Mouse (Mus musculus) lung, embryonic 16.5 days (tissue): ENCODE data around the gene Pgm2. TPM values are rescaled to one million over a fixed set of nuclear protein-coding genes. Genes with fewer than 3 reads are reported as not detected.

Source experiments
- ATAC-seq: fragments of 200-750 bp; cut with Nextera tagmentation; 2 replicates; pipeline ENCODE4 v1.8.0; 2017; ENCODE audit warnings: low read depth, mild to moderate bottlenecking, moderate library complexity
- H3K27ac ChIP-seq: fragments of 300-500 bp; sonication (generic); 2 replicates; pipeline ENCODE4 v1.5.1; 2014; ENCODE audit warnings: mild to moderate bottlenecking, control low read depth, low read length
- H3K27me3 ChIP-seq: fragments of 300-500 bp; sonication (generic); 2 replicates; pipeline ENCODE4 v1.6.1; 2014; ENCODE audit warnings: low read depth, low read length, mixed read lengths; ENCODE audit not compliant: control insufficient read depth, insufficient read depth
- H3K36me3 ChIP-seq: fragments of 300-500 bp; sonication (generic); 2 replicates; pipeline ENCODE4 v1.6.1; 2014; ENCODE audit warnings: low read length; ENCODE audit not compliant: control insufficient read depth, insufficient read depth
- H3K4me1 ChIP-seq: fragments of 300-500 bp; sonication (generic); replicated peaks from 2 replicates; pipeline ENCODE4 v1.6.1; 2014; ENCODE audit warnings: low read length, mixed read lengths; ENCODE audit not compliant: control insufficient read depth, insufficient read depth
- H3K4me2 ChIP-seq: fragments of 300-500 bp; sonication (generic); 2 replicates; pipeline ENCODE4 v1.6.1; 2014; ENCODE audit warnings: low read depth, low read length, control low read depth
- H3K4me3 ChIP-seq: fragments of 300-500 bp; sonication (generic); 2 replicates; pipeline ENCODE4 v1.5.1; 2014; ENCODE audit warnings: mild to moderate bottlenecking, low read length, control low read depth
- H3K9ac ChIP-seq: fragments of 300-500 bp; sonication (generic); 2 replicates; pipeline ENCODE4 v1.6.1; 2014; ENCODE audit warnings: low read length, control low read depth
- H3K9me3 ChIP-seq: fragments of 300-500 bp; sonication (generic); 2 replicates; pipeline ENCODE4 v1.6.1; 2016; ENCODE audit warnings: low read length; ENCODE audit not compliant: control insufficient read depth
- WGBS: fragments of 180-500 bp; shearing (Covaris S2); extraction: QIAGEN DNeasy Blood & Tissue Kit; methylation state at CpG from one replicate; pipeline ENCODE4 v1.1.7; 2014; 5-methylcytosine and 5-hydroxymethylcytosine counted together
- polyA plus RNA-seq: library from polyadenylated mRNA; unstranded; fragments of >200 nt; fragmentation: Nextera tagmentation; extraction: Ambion mirVana; gene quantifications from 2 replicates; pipeline ENCODE4 v1.2.1, GENCODE M21; 2015

Gene Pgm2
- polyA plus RNA-seq, 1 experiment from 2014 or later, result 38.5 TPM

DNA sequence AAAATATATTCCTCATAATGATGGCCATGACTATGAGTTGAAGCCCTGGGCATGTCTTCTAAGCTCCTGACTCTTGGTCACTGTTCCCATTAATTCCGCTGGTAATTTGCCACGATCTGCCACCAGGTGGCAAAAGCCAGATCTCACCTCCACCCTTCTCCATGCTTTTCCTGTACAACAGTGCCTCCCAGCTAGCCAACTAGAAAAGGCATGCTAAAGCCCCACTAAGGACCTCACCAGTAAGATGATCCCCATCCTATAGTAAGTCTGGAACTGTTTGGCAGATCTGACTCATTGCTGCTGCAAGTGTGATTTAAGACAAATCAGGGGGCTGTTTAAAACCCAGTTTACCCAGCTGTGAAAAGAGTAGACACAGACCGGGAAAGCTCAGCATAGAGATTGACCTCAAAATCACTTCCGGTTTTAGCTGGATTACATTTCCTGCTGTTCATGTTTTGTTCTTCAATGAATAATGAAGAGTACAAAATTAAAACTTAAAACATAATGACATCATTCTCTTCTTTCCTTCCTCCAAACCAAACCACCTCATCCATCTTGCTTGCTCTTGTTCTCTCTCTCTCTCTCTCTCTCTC is 22.6 kb upstream of the Pgm2 start:
- Histone ChIP-seq H3K36me3 (no peaks in the 10 kb centered on the region), H3K4me3 (no peak overlapping the region), H3K4me2 (no peak overlapping the region), H3K9ac (no peak overlapping the region), H3K27me3 (no peaks in the 10 kb centered on the region), H3K4me1 (no peaks in the 10 kb centered on the region; the same call in 1 of the 2 replicates), H3K9me3 (no peaks in the 10 kb centered on the region), H3K27ac (no peak overlapping the region)
- peak; percentile 80 for ATAC-seq
- WGBS, result 15% methylated on average over 4 of the region's 4 CpGs

DNA sequence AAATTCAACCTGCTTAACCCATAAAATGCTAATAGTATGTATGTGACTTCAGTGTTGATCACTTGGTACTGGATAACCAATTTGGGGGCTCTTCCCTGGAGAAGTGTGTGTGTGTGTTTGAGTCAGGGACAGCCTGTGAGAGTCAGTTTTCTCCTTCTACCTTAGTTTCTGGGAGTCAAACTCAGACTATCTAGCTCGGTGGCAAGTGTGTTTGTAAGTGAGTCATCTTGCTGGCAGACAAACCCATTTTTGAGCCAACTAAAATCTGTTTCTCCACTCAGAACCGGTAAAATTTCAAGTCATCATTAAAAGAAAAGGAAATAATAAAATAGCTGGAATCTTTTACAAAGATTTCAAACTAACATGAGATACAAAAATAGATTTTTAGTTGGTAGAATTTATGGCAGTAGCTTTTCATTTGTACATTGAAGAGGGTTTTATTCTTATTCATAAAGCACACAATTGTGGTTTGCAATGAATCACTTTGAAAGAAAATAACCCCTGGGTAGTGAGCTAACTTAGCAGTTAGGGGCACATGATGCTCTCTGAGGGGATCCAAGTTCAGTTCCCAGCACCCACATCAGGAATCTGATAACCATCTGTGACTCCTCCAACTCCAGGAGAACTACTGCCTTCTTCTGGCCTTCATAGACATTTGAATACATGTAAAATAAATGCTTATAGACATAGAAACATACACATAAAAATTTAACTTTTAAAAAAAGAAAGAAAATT is 21.8 kb upstream of the Pgm2 start:
- no peaks in the 10 kb centered on the region for H3K9me3 ChIP-seq
- no peaks in the 10 kb centered on the region for H3K27me3 ChIP-seq
- H3K36me3 ChIP-seq, result no peaks in the 10 kb centered on the region
- no peak overlapping the region for H3K27ac ChIP-seq
- no peaks in the 10 kb centered on the region; the same call in 1 of the 2 replicates for H3K4me1 ChIP-seq
- ATAC-seq, result no peak
- no peak overlapping the region for H3K4me3 ChIP-seq
- WGBS, result 53% methylated on average over 2 of the region's 2 CpGs
- no peak overlapping the region for H3K9ac ChIP-seq
- no peak overlapping the region for H3K4me2 ChIP-seq

DNA sequence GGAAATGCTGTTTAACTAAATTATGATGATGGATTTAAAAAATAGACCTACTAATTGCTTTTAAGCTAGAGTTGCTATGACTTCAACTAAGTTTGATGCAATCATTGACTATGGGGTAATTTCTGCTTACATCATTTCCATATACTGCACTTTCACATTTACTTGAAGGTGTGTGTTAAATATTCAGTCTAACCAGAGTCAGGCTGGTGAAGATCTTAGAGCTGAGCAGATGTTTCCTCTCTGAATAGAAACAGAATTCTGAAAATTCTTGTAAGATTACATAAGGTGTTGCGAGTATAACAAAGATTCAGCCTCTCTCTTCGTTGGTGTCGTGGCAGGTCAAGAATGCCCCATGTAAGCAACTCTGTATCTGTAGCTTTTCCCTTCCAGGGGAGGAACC is 18.3 kb upstream of the Pgm2 start:
- H3K4me2 ChIP-seq, result no peak overlapping the region
- ATAC-seq, result no peak
- WGBS, result 73% methylated on average over 3 of the region's 3 CpGs

DNA sequence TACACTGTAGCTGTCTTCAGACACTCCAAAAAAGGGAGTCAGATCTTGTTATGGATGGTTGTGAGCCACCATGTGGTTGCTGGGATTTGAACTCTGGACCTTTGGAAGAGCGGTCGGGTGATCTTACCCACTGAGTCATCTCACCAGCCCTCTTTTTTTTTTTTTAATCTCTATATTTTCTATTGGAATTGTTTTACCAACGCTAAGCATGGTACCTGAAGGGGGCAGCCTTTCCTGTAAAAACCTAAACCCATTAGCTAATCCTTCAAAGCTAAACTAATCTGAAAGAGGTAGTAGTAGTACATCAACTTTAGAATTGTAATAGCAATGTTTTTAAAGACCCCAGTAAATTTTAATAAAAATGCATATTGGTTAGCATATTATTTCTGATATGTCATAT is 17.2 kb upstream of the Pgm2 start:
- Histone ChIP-seq H3K27me3 (no peaks in the 10 kb centered on the region), H3K36me3 (no peaks in the 10 kb centered on the region), H3K27ac (no peak overlapping the region), H3K9me3 (no peaks in the 10 kb centered on the region), H3K4me2 (no peak overlapping the region), H3K4me3 (no peak overlapping the region), H3K4me1 (no peaks in the 10 kb centered on the region), H3K9ac (no peak overlapping the region)
- 38% methylated on average over 3 of the region's 3 CpGs for WGBS
- ATAC-seq, result no peak

More for the DNA sequence above, 18.3 kb upstream of the Pgm2 start:
- Histone ChIP-seq H3K27me3 (no peaks in the 10 kb centered on the region), H3K9ac (no peak overlapping the region), H3K4me3 (no peak overlapping the region), H3K4me1 (no peaks in the 10 kb centered on the region; the same call in 1 of the 2 replicates), H3K9me3 (no peaks in the 10 kb centered on the region), H3K36me3 (no peaks in the 10 kb centered on the region), H3K27ac (no peak overlapping the region)

DNA sequence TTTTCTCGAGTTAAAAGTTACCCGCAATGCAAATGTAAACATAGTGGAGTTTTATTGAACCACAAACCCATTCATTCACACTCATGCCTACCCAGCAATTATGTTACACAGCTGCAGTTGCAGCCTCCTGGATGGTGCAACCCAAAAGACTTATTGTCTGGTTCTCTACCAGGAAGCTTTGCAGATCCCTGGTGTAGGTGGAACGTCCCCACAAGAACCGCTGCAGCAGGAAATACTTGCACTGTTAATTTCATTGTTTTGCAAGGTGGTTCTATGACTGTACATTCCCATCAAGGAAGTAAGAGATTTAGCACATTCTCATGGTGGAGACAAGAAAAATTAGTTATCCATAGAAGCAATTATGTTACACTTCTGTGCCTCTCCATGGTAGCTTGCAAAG is 15.4 kb upstream of the Pgm2 start:
- H3K27ac ChIP-seq, result no peak overlapping the region
- no peaks in the 10 kb centered on the region for H3K4me1 ChIP-seq
- no peaks in the 10 kb centered on the region for H3K36me3 ChIP-seq
- no peak for ATAC-seq
- WGBS, result 50% methylated on average over 4 of the region's 4 CpGs
- no peak overlapping the region for H3K4me3 ChIP-seq
- no peaks in the 10 kb centered on the region for H3K27me3 ChIP-seq
- H3K4me2 ChIP-seq, result no peak overlapping the region
- H3K9ac ChIP-seq, result no peak overlapping the region
- H3K9me3 ChIP-seq, result no peaks in the 10 kb centered on the region

DNA sequence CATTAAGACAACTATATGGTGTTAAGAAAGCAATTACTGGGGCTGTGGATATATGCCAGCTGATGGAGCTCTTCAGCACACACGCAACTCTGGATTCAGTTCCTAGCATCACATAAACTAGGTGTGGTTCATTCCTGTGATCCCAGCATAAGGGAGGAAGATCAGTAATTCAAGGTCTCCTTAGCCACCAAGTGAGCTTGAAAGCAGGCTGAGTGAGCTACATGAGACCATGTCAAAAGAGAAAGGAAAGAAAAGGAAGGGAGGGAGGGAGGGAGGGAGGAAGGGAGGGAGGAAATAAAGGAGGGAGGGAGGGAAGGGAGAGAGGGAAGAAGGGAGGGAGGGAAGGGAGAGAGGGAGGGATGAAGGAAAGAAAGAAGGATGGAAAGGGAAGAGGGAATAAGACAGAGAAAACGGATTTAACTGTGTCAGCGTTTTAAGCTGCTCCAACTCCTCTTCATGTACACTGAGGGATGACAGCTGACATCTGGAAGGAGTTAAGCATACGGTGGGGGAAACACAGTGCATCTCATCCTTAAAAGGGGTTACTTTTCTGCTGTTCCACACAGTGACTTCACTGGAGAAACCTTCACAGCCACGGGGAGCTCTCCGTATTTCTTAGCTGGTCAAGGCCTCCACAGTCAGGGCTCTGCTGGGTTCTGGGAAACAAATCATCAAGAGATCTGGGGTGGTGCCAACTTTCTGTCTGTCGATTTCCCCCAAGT is 13.8 kb upstream of the Pgm2 start:
- Histone ChIP-seq H3K27ac (peak overlapping the region; percentile 77), H3K36me3 (no peaks in the 10 kb centered on the region), H3K9ac (no peak overlapping the region), H3K4me1 (no peaks in the 10 kb centered on the region), H3K27me3 (no peaks in the 10 kb centered on the region), H3K9me3 (no peaks in the 10 kb centered on the region), H3K4me3 (no peak overlapping the region), H3K4me2 (no peak overlapping the region)
- 36% methylated on average over 7 of the region's 7 CpGs for WGBS
- peak; percentile 90 for ATAC-seq

DNA sequence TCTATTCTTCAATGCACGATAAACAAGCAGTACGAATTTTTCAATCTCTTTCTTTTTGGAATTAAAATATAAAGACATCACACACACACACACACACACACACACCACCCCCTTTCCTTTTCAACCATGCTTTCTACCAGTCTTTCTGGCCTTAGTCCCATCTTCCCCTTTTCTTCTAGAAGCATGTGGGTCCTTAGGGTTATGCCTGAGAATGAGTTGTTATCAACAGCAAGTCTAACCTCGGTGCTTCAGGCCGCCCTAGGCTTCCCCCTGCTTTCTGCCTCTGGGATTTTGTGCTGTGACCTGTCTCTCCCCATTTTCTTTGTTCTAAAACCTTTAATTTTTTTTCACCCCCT is 13.3 kb upstream of the Pgm2 start:
- Histone ChIP-seq H3K4me2 (no peak overlapping the region), H3K27ac (peak overlapping the region; percentile 77), H3K36me3 (no peaks in the 10 kb centered on the region), H3K27me3 (no peaks in the 10 kb centered on the region), H3K4me1 (no peaks in the 10 kb centered on the region), H3K4me3 (no peak overlapping the region), H3K9ac (no peak overlapping the region), H3K9me3 (no peaks in the 10 kb centered on the region)
- peak; percentile 32 for ATAC-seq
- WGBS, result 55% methylated on average over 4 of the region's 4 CpGs

DNA sequence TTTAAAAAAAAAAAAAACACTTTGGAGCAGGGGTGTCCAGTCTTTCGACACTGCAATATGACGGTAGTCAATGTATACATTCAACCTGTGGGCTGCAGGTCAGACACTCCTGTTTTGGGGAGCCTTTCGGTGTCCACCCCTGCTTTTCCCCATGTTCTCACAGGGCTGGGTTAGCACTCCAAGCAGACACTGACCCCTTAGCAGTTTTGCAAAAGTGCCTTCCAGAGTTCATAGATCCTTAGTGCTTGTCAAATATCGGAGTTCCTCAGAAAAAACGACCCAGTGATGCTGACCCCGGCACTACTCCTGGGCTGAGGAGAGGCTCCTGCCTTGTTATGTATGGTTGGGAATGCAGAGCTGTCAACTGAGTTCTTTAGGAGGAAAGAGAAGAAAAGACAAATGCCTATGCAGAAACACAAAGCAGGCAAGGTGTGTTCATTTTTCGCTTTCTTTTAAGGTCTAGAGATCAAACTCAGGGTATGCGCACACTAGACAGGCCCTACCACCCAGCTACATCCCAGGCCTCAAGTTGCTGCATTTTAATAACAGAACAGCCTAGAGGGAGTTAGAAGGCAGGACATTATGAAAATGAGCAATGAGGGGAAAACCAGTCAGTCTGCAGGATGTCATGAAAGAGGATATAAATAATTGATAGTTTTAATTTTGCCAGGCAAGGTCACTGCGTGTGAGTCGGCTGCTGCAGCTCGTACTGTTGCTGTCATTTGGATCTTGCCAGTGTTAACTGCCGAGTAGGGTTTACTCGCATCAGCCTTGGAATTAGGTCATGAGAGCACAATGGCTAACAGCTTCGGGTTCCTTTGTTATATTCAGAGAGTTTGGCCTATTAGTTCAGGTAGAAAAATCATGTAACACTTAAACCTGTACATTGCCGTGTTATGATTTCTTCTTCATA is 9.0 kb upstream of the Pgm2 start:
- no peak overlapping the region for H3K4me3 ChIP-seq
- ATAC-seq, result no peak
- H3K9me3 ChIP-seq, result no peaks in the 10 kb centered on the region
- 66% methylated on average over 15 of the region's 15 CpGs for WGBS
- H3K36me3 ChIP-seq, result no peaks in the 10 kb centered on the region
- no peaks in the 10 kb centered on the region for H3K4me1 ChIP-seq
- H3K4me2 ChIP-seq, result no peak overlapping the region
- no peak overlapping the region for H3K27ac ChIP-seq
- no peaks in the 10 kb centered on the region for H3K27me3 ChIP-seq
- H3K9ac ChIP-seq, result no peak overlapping the region

DNA sequence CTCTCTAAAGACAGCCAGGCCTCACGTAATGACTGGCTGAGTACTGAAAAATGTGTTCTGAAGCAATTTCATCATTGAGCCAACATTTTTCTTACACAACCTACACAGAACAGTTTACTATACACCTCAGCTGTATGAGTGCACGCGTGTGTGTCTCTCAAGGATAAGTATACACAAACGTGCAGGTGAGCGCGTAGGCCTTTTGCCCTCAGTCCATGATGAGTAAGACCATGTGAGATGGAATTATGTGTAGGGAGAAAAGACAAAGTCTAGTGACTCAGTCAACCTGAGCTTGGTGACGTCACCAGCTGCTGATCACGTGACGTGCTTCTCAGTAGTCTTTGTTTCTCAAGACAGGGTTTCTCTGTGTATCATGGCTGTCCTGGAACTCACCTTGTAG is 7.3 kb upstream of the Pgm2 start:
- Histone ChIP-seq H3K4me2 (no peak overlapping the region), H3K27ac (no peak overlapping the region), H3K9ac (no peak overlapping the region), H3K36me3 (no peaks in the 10 kb centered on the region), H3K4me3 (no peak overlapping the region), H3K9me3 (no peaks in the 10 kb centered on the region), H3K27me3 (no peaks in the 10 kb centered on the region), H3K4me1 (no peaks in the 10 kb centered on the region)
- no peak for ATAC-seq
- 91% methylated on average over 9 of the region's 9 CpGs for WGBS
